Mouse (Mus musculus) urinary bladder, postnatal 36 days (tissue): Measurements from ENCODE around the gene Sema3f.

Source experiments
- DNase-seq, 2 experiments: peaks; one replicate each; pipeline ENCODE4 v3.0.0; 2022; ENCODE audit warnings: low spot score in 2 of 2, mixed read lengths in 1 of 2

The Sema3f gene

DNA sequence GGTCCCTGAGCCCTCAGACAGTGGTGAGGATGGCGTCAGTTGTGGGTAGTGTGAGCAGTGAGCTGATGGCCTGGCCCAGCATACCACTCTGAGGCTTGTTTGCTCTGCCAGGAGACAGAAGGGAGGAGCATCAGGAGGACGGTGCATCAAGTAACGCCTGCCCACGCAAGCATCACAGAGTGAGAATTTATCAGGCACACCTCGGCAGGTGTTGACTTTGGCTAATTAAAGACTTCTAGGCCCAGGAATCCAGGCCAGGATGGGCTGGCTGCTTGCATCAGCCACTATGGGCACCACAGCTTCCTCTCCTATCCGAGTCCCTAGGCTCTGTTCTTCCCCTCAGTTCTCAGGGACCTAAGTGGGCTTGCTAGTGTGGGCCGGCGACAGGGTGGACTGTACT, 47.9 kb downstream of the Sema3f start:
- no peak for DNase-seq

GRCm38 (mm10) chr9:107660777-107661176, 49.5 kb downstream of the Sema3f start:
- no peak for DNase-seq

GRCm38 (mm10) chr9:107659961-107660360, 50.3 kb downstream of the Sema3f start:
- DNase-seq: no peak

DNA sequence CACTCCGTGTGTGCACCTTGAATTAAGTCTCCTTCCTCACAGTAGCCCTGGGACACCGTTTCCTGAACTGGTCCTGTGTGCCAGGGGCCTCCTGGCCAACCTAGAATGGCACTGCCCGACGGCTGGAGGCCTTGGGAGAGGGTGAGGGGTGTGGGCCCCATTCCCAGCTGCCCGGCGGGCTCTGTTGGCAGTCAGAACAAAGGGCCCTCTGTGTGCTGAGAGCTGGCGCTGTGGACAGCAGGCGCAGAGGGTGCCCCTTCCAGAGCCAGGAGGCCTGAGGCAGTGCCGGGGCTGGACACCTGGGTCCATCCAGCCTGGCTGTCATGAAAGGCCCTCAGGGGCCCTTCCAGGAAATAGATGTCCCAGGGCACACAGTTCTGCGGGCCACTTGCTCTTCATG, 50.7 kb downstream of the Sema3f start:
- no peak for DNase-seq

DNA sequence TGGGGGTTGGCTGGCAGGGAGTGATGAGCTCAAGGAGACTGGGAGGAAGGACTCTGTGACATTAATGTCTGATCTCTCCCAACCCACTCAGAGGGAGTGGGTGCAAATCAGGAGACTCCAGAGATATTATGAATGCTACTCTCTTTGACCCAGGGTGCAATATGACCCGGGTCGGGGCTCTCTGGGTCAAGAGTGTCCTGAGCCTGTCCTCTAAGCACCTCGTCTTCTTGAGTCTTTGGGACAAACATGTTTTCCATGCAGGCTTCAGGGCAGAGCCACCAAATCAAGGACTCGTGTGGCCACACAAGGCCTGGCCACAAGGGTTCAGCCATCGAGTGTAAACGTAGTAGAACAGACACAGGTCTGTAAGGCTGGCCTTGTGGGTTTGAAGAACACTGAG, 52.2 kb downstream of the Sema3f start:
- DNase-seq: no peak

- DNase-seq: no peak
Measured at GRCm38 (mm10) chr9:107657144-107657543, 53.1 kb downstream of the Sema3f start.

- no peak for DNase-seq
Measured at GRCm38 (mm10) chr9:107654585-107654984, 55.7 kb downstream of the Sema3f start.

DNA sequence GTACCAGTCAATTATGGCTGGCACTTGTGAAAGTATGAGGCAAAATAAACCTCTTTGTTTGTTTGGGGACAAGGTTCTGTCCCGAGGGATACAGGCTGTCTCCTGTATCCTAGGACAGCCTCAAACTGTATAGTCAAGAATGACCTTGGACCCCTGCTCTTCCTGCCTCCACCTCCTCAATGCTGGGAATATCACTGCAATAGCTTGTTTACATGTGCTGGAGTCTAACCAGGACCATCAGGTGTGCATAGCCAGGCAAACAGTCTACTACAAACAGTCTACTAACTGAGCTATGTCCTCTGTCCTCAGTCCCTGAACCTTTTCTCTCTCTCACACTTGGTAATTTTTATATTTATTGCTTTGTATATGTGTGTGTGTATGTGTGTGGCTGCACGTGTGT, 56.8 kb downstream of the Sema3f start:
- no peak for DNase-seq

DNA sequence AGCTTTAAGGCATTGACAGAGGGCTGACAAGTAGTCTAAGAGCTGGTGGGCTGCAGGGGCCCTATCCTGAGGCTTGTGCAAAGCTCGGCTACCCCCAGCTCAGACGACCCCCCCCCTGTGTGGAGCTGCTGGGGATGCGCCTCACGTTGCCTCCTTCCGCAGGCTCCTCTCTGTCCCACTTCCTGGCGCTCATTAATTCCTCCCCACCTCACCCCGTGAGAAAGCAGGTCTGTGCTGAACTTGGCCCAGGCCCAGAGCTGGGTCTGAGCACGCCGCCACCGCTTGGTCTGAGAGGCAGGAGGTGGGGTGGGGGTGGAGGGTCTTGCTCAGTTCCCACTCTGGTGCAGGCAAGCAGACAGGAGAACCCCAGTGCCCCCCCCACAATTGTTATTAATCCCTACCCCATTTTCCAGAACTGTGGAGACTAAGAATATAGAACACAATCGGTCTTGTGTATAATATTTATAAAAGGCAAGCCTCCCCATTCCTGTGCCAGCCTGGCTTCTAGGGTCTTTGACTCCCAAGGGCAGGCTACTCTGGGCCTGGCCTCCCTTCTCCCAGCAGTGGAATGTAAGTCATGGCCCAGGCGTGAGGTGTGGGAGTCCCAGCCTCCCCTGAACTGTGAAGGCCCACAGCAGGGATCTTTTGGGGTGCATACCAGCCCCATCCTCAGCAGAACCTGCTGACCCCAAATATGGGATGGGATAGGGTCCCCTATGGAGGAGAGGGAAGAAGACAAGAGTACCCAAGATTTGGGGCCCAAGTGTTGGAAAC, 59.4 kb downstream of the Sema3f start:
- no peak for DNase-seq

- no peak for DNase-seq
Measured at GRCm38 (mm10) chr9:107650225-107650624, 60.0 kb downstream of the Sema3f start.

DNA sequence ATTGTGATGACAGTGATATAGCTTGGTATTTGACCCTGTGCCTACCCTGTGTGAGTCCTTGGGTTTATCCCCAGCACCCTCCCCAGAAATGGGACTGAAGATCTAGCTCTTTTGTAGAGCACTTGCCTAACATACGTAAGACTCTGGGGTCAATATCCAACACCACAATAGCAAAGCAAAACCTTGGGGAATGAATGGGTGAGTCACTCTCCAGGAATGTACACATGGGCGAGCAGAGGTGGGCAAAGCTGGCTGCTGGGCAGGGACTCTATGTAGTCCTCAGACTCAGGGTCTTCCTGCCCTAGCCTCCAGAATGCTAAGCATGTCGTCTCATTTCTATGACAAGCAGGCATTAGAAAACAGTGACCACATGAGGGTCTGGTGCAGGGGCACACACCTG, 61.5 kb downstream of the Sema3f start:
- DNase-seq: no peak

- DNase-seq: no peak
Measured at GRCm38 (mm10) chr9:107646975-107647374, 63.3 kb downstream of the Sema3f start.

DNA sequence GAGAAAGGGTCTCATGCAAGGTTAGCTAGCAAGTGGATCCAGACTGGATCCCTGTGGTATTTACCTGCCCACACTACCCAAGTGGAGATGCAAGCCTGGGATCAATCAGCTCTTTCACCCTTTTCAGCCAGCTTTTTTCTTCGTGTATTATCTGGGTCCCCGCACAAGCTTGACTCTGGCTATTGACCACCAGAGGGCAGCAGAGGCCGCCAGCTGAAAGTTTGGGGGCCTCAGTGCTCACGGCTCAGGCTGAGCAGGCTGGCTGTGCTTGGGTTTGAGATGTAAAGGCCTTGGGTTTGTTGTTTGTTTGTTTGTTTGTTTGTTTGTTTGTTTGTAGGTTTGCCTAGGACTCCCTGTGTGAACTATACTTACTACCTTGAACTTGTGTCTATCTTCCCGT, 64.7 kb downstream of the Sema3f start:
- peak; percentile 55 to 69 for DNase-seq

GRCm38 (mm10) chr9:107645153-107645510, 65.1 kb downstream of the Sema3f start:
- no peak for DNase-seq

GRCm38 (mm10) chr9:107644495-107645152, 65.7 kb downstream of the Sema3f start:
- DNase-seq: peak; percentile 85 to 89

- DNase-seq: no peak
Measured at GRCm38 (mm10) chr9:107643544-107644214, 66.6 kb downstream of the Sema3f start.

GRCm38 (mm10) chr9:107641666-107642065, 68.6 kb downstream of the Sema3f start:
- DNase-seq: no peak

- no peak for DNase-seq
Measured at GRCm38 (mm10) chr9:107640257-107640772, 70.0 kb downstream of the Sema3f start.

DNA sequence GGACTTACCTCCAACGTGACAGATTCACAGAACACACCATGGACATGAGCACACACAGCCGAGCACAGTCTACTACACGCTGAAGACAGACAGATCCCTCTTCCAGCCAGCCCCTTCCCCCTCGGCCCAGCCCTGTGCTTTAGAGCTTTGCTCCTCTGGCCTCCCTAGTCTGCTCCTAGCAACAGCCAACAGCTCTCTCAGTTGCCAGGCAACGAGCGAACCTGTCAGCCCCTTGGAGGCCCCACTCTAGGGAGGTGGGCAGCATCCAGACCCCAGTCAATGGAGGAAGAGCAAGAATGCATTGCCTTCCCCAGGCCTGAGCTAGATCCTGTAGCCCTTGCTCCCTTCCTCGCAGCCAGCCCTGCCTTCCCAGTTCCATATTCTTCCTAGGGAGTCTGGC, 73.2 kb downstream of the Sema3f start:
- no peak for DNase-seq

DNA sequence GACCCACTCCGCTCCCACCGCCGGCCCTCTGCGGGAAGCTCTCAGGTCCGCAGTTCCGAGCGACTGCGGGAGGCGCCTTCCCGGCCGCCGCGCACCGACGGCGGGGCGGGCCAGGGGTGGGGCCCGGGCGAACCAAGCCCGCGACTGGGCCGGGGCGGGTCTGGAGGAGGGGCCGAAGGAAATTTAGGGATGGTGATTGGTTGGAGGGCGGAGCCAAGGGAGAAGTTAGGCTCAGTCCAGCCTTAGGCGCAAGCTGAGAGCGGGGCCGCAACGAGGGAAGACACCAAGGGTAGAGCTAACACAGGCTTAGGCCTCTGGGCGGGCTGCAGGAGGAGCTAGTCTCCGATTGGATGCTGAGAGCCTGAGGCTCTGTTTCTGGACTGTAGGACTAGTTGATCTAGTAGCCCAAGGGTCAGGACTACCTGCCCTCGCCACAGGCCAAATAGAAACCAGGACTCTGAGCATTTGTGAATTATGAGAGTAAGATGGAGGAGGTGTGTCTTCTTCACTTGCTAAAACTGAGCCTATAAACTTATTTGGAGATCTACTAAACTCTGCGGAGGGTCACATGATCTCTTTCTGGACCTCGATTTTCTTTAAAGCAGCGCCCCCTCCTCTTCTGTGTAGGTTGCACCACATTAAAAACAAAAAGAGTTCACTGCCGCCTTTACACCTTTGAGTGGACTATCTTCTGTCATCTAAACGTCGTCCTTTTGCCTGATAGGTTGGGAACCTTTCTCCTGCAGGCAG, 74.8 kb downstream of the Sema3f start, which contains the start of gene Gnai2:
Gene Gnai2 (minus strand): TSS at position 89 of the 750 bp plus-strand sequence.
- DNase-seq: peak; percentile 97

- no peak for DNase-seq
Measured at GRCm38 (mm10) chr9:107634406-107635278, 75.6 kb downstream of the Sema3f start.
